Mouse (Mus musculus) liver, postnatal 0 days (tissue): ENCODE results near the gene Selenom.
A peak's percentile ranks its signal among the peaks of the same experiment; 100 is the strongest.

Experiments
- CTCF ChIP-seq: sonication (generic); IDR thresholded peaks from 2 replicates; pipeline ENCODE4 v1.5.1; 2016; ENCODE audit warnings: antibody characterized with exemption, low read depth
- EP300 ChIP-seq: IDR thresholded peaks from 2 replicates; pipeline ENCODE4 v1.6.1; 2016; ENCODE audit warnings: antibody characterized with exemption, low read depth, mild to moderate bottlenecking

GRCm38 (mm10) chr11:3472484-3472883, 42.0 kb upstream of the Selenom start:
- TF ChIP-seq CTCF (peak; percentile 93), EP300 (no peak)
